Mouse (Mus musculus) CD4-positive naive resting alpha-beta T cell, adult 76 days (primary cell): ENCODE results near the gene Galnt12. TPM values are rescaled to one million over a fixed set of nuclear protein-coding genes. Genes with fewer than 3 reads are reported as not detected.

Source experiments
- total RNA-seq: library from RNA; stranded (reverse); gene quantifications from one replicate; pipeline ENCODE4 v1.2.4, GENCODE M21; 2023

Galnt12 gene
- 17.2 TPM for total RNA-seq

GRCm38 (mm10) chr4:47091493-47092386 lies at the start of gene Galnt12:
Gene Galnt12, plus strand, starts transcription at chr4:47091909.

GRCm38 (mm10) chr4:47056791-47057509 lies 34.8 kb upstream of the Galnt12 start, which contains the start of gene Anks6:
Gene Anks6, minus strand, starts transcription at chr4:47057427.

Other genes starting within 250 kb of the Galnt12 start
- gene Gabbr2, start 100.0 kb upstream of the Galnt12 start, total RNA-seq, result not detected
- 0.15 TPM for gene Anks6, start 34.5 kb upstream of the Galnt12 start, total RNA-seq
- 0.91 TPM for gene Col15a1, start 116.3 kb downstream of the Galnt12 start, total RNA-seq